Mouse (Mus musculus) neural tube, embryonic 10.5 days (tissue): ENCODE results near the gene Gm3187.
"Not testable (repeated sequence)": the region's sequence is repeated elsewhere in the genome, so short reads cannot be mapped to it uniquely, and the experiment has no call there.

Source experiments
- DNase-seq: peaks from one replicate; pipeline ENCODE4 v3.0.0-alpha.2; 2017; ENCODE audit warnings: low spot score; ENCODE audit errors: extremely low spot score

The Gm3187 gene

GRCm38 (mm10) chr14:5483907-5484306, at the start of gene Gm3187:
Gm3187 (plus strand) TSS chr14:5484207.
- not testable (repeated sequence) for DNase-seq

- not testable (repeated sequence) for DNase-seq
Measured at GRCm38 (mm10) chr14:5455367-5455766, 28.6 kb upstream of the Gm3187 start, which contains the start of gene Gm3194. Gm3194 (minus strand) TSS chr14:5455467.

- DNase-seq = not testable (repeated sequence)
Measured at GRCm38 (mm10) chr14:5460469-5460868, 23.5 kb upstream of the Gm3187 start.

DNA sequence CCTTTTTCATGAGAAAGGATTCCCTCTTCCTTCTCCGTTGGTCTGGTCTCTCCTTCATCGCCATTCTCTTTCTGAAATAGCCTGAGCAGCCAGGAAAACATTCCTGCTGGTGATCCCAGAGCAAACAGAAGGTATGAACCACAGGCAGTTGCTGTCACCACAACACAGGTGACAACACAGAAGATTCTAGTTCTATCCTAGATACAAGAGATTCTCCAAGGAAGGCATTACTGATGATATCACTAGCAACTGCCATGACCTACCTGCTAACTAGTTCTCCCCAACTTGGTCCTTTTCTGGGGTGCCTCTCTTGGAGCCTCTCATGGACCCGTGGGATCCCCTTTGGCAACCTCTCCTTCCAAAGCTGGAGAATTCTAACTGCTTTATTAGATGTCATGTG, 6.3 kb upstream of the Gm3187 start, which contains the start of gene Gm8246:
Gene Gm8246, minus strand, starts transcription at position 101 of the 400 bp plus-strand sequence.
- not testable (repeated sequence) for DNase-seq

DNA sequence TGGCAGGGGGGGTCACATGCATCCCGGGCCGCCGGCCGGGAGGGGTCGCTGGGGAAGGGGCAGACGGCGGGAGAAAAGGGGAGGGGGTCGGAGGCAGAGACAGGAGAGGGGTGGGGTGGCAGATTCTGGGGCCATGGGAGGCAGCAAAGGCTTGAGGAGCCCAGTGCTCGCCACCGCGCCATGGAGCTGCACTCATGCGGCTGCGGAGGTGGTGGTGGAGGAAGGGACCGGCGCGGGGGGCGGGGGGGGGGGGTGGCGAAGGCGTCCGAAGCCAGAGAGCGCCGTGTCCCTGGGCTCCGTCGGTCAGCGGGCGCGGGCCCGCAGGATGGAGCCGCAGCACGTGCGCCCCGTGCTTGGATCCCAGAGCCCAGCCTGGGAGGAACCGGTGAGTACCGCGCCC, 17.4 kb downstream of the Gm3187 start, which contains the start of gene Gm3488:
Gene Gm3488, plus strand, starts transcription at position 301 of the 400 bp plus-strand sequence.
- not testable (repeated sequence) for DNase-seq

- not testable (repeated sequence) for DNase-seq
Measured at GRCm38 (mm10) chr14:5538196-5538595, 54.2 kb downstream of the Gm3187 start, which contains the start of gene Gm3532. Gm3532 (plus strand) TSS chr14:5538496.
